Mouse (Mus musculus) forebrain, embryonic 13.5 days (tissue): ENCODE data around the gene Gm49373. TPM values are rescaled to one million over a fixed set of nuclear protein-coding genes. Genes with fewer than 3 reads are reported as not detected.
"Not testable (repeated sequence)": the region's sequence is repeated elsewhere in the genome, so short reads cannot be mapped to it uniquely, and the experiment has no call there.

Experiments
- ATAC-seq: fragments of 200-750 bp; cut with Nextera tagmentation; 2 replicates; pipeline ENCODE4 v1.8.0; 2017
- H3K27ac ChIP-seq: fragments of 300-500 bp; sonication (generic); 2 replicates; pipeline ENCODE4 v1.5.1; 2015; ENCODE audit warnings: inconsistent platforms, mild to moderate bottlenecking, moderate library complexity
- H3K27me3 ChIP-seq: fragments of 300-500 bp; sonication (generic); 2 replicates; pipeline ENCODE4 v1.6.1; 2015; ENCODE audit warnings: mild to moderate bottlenecking, inconsistent platforms
- H3K36me3 ChIP-seq: fragments of 300-500 bp; sonication (generic); 2 replicates; pipeline ENCODE4 v1.6.1; 2015; ENCODE audit warnings: mild to moderate bottlenecking, inconsistent platforms; ENCODE audit not compliant: poor library complexity, severe bottlenecking
- H3K4me1 ChIP-seq: fragments of 300-500 bp; sonication (generic); 2 replicates; pipeline ENCODE4 v1.6.1; 2015; ENCODE audit warnings: inconsistent platforms
- H3K4me2 ChIP-seq: fragments of 300-500 bp; sonication (generic); 2 replicates; pipeline ENCODE4 v1.6.1; 2015; ENCODE audit warnings: inconsistent platforms, mild to moderate bottlenecking, moderate library complexity
- H3K4me3 ChIP-seq: fragments of 300-500 bp; sonication (generic); 2 replicates; pipeline ENCODE4 v1.5.1; 2015; ENCODE audit warnings: mild to moderate bottlenecking, inconsistent platforms
- H3K9ac ChIP-seq: fragments of 300-500 bp; sonication (generic); 2 replicates; pipeline ENCODE4 v1.6.1; 2015; ENCODE audit warnings: mild to moderate bottlenecking, inconsistent platforms
- H3K9me3 ChIP-seq: fragments of 300-500 bp; sonication (generic); replicated peaks from 2 replicates; pipeline ENCODE4 v1.6.1; 2016; ENCODE audit warnings: inconsistent platforms
- WGBS: fragments of 180-500 bp; shearing (Covaris S2); methylation state at CpG from one replicate; pipeline ENCODE4 v1.1.7; 2015; 5-methylcytosine and 5-hydroxymethylcytosine counted together
- polyA plus RNA-seq: library from polyadenylated mRNA; unstranded; fragments of >200 nt; fragmentation: Nextera tagmentation; extraction: Ambion mirVana; gene quantifications from 2 replicates; pipeline ENCODE4 v1.2.1, GENCODE M21; 2015

The Gm49373 gene
- polyA plus RNA-seq, 1 experiment from 2014 or later = 1.2 TPM

GRCm38 (mm10) chr9:21062928-21063327 is 10.0 kb downstream of the Gm49373 start:
- no peak overlapping the region for H3K9ac ChIP-seq
- peaks cover 52% of the 10 kb centered on the region for H3K36me3 ChIP-seq
- no peak overlapping the region for H3K4me3 ChIP-seq
- H3K27me3 ChIP-seq = no peaks in the 10 kb centered on the region
- no peaks in the 10 kb centered on the region for H3K9me3 ChIP-seq
- 83% methylated on average over 2 of the region's 2 CpGs for WGBS
- H3K27ac ChIP-seq = no peak overlapping the region
- H3K4me2 ChIP-seq = no peak overlapping the region
- ATAC-seq = no peak
- no peaks in the 10 kb centered on the region for H3K4me1 ChIP-seq

- H3K4me1 ChIP-seq = no peaks in the 10 kb centered on the region
- no peaks in the 10 kb centered on the region for H3K36me3 ChIP-seq
- H3K27ac ChIP-seq = no peak overlapping the region
- H3K4me2 ChIP-seq = no peak overlapping the region
- WGBS = 65% methylated on average over 10 of the region's 10 CpGs
- no peak for ATAC-seq
- peaks cover 5% of the 10 kb centered on the region; the same call in 1 of the 2 replicates for H3K27me3 ChIP-seq
- H3K4me3 ChIP-seq = no peak overlapping the region
- no peak overlapping the region for H3K9ac ChIP-seq
- H3K9me3 ChIP-seq = no peaks in the 10 kb centered on the region
These were observed 21.3 kb downstream of the Gm49373 start for GRCm38 (mm10) chr9:21051578-21051977.

- Histone ChIP-seq H3K27ac (no peak overlapping the region), H3K9me3 (no peaks in the 10 kb centered on the region), H3K9ac (no peak overlapping the region), H3K4me2 (no peak overlapping the region), H3K36me3 (no peaks in the 10 kb centered on the region), H3K27me3 (peaks cover 12% of the 10 kb centered on the region), H3K4me1 (no peaks in the 10 kb centered on the region), H3K4me3 (no peak overlapping the region)
- WGBS = 78% methylated on average over 3 of the region's 3 CpGs
- no peak for ATAC-seq
These were observed 27.7 kb downstream of the Gm49373 start for GRCm38 (mm10) chr9:21045235-21045634.

- not testable (repeated sequence) for ATAC-seq, H3K4me2 ChIP-seq, H3K4me3 ChIP-seq, H3K36me3 ChIP-seq, H3K27ac ChIP-seq, H3K4me1 ChIP-seq, H3K9ac ChIP-seq, H3K9me3 ChIP-seq
- H3K27me3 ChIP-seq = peaks cover 16% of the 10 kb centered on the region
- 68% methylated on average over 1 of the region's 1 CpGs for WGBS
These were observed 28.1 kb downstream of the Gm49373 start for GRCm38 (mm10) chr9:21044785-21045184.

- Histone ChIP-seq H3K4me2 (no peak overlapping the region), H3K9me3 (no peaks in the 10 kb centered on the region), H3K36me3 (no peaks in the 10 kb centered on the region), H3K9ac (no peak overlapping the region), H3K4me1 (no peaks in the 10 kb centered on the region), H3K27ac (no peak overlapping the region), H3K4me3 (no peak overlapping the region), H3K27me3 (peaks cover 29% of the 10 kb centered on the region)
- WGBS = 88% methylated on average over 4 of the region's 4 CpGs
- no peak for ATAC-seq
These were observed 29.3 kb downstream of the Gm49373 start for GRCm38 (mm10) chr9:21043563-21043962.

GRCm38 (mm10) chr9:21041308-21041707 is 31.6 kb downstream of the Gm49373 start:
- H3K4me2 ChIP-seq = no peak overlapping the region
- H3K4me1 ChIP-seq = peaks cover 16% of the 10 kb centered on the region
- no peak overlapping the region for H3K27ac ChIP-seq
- H3K4me3 ChIP-seq = no peak overlapping the region
- no peaks in the 10 kb centered on the region for H3K36me3 ChIP-seq
- 44% methylated on average over 4 of the region's 4 CpGs for WGBS
- H3K9ac ChIP-seq = no peak overlapping the region; the same call in 1 of the 2 replicates
- ATAC-seq = no peak
- H3K27me3 ChIP-seq = peaks cover 47% of the 10 kb centered on the region
- no peaks in the 10 kb centered on the region for H3K9me3 ChIP-seq

GRCm38 (mm10) chr9:21039779-21040178 is 33.1 kb downstream of the Gm49373 start:
- Histone ChIP-seq H3K27ac (no peak overlapping the region), H3K4me2 (no peak overlapping the region), H3K9ac (no peak overlapping the region), H3K9me3 (no peaks in the 10 kb centered on the region), H3K27me3 (peaks cover 62% of the 10 kb centered on the region), H3K36me3 (no peaks in the 10 kb centered on the region), H3K4me1 (peaks cover 19% of the 10 kb centered on the region), H3K4me3 (no peak overlapping the region)
- ATAC-seq = no peak
- WGBS = 73% methylated on average over 3 of the region's 3 CpGs

- WGBS = 1% methylated on average over 31 of the region's 31 CpGs
- H3K4me3 ChIP-seq = peak overlapping the region; percentile 42
These were observed 35.4 kb downstream of the Gm49373 start for GRCm38 (mm10) chr9:21037481-21037891.

GRCm38 (mm10) chr9:21036666-21037065 is 36.2 kb downstream of the Gm49373 start:
- Histone ChIP-seq H3K9me3 (no peaks in the 10 kb centered on the region), H3K9ac (no peak overlapping the region), H3K27me3 (peaks cover 92% of the 10 kb centered on the region), H3K4me3 (peak overlapping the region; percentile 42), H3K4me1 (peaks cover 38% of the 10 kb centered on the region), H3K4me2 (peak overlapping the region; percentile 66), H3K36me3 (no peaks in the 10 kb centered on the region), H3K27ac (no peak overlapping the region)
- WGBS = under 1% methylated on average over 22 of the region's 22 CpGs
- no peak for ATAC-seq

More at GRCm38 (mm10) chr9:21037481-21037891, 35.4 kb downstream of the Gm49373 start:
- ATAC-seq = peak; percentile 50; the same call in 1 of the 2 replicates
- no peak overlapping the region for H3K27ac ChIP-seq
- peaks cover 30% of the 10 kb centered on the region for H3K4me1 ChIP-seq
- peak overlapping the region; percentile 66 for H3K4me2 ChIP-seq
- H3K36me3 ChIP-seq = no peaks in the 10 kb centered on the region
- H3K27me3 ChIP-seq = peaks cover 84% of the 10 kb centered on the region
- H3K9ac ChIP-seq = peak overlapping the region; percentile 64
- H3K9me3 ChIP-seq = no peaks in the 10 kb centered on the region

GRCm38 (mm10) chr9:21036161-21036560 is 36.7 kb downstream of the Gm49373 start:
- Histone ChIP-seq H3K4me2 (peak overlapping the region; percentile 66; the same call in 1 of the 2 replicates), H3K27me3 (peaks cover 97% of the 10 kb centered on the region), H3K9ac (no peak overlapping the region), H3K36me3 (no peaks in the 10 kb centered on the region), H3K4me1 (peaks cover 44% of the 10 kb centered on the region), H3K4me3 (peak overlapping the region; percentile 42; the same call in 1 of the 2 replicates), H3K9me3 (no peaks in the 10 kb centered on the region), H3K27ac (no peak overlapping the region)
- WGBS = 7% methylated on average over 20 of the region's 20 CpGs
- no peak for ATAC-seq

GRCm38 (mm10) chr9:21035586-21035985 is 37.3 kb downstream of the Gm49373 start:
- 11% methylated on average over 9 of the region's 9 CpGs for WGBS
- H3K4me1 ChIP-seq = peaks cover 49% of the 10 kb centered on the region
- H3K4me2 ChIP-seq = no peak overlapping the region

GRCm38 (mm10) chr9:21034481-21035085 is 38.3 kb downstream of the Gm49373 start:
- Histone ChIP-seq H3K27me3 (peaks cover 99% of the 10 kb centered on the region), H3K27ac (no peak overlapping the region), H3K4me3 (no peak overlapping the region; the same call in 1 of the 2 replicates), H3K9me3 (no peaks in the 10 kb centered on the region), H3K36me3 (no peaks in the 10 kb centered on the region), H3K4me2 (no peak overlapping the region), H3K9ac (no peak overlapping the region), H3K4me1 (peaks cover 59% of the 10 kb centered on the region)
- WGBS = 2% methylated on average over 17 of the region's 17 CpGs
- no peak for ATAC-seq

More at GRCm38 (mm10) chr9:21035586-21035985, 37.3 kb downstream of the Gm49373 start:
- H3K4me3 ChIP-seq = no peak overlapping the region
- no peak for ATAC-seq
- no peak overlapping the region for H3K9ac ChIP-seq
- no peaks in the 10 kb centered on the region for H3K36me3 ChIP-seq
- H3K9me3 ChIP-seq = no peaks in the 10 kb centered on the region
- peaks cover 99% of the 10 kb centered on the region for H3K27me3 ChIP-seq
- H3K27ac ChIP-seq = no peak overlapping the region
